ENCODE assay signal across 2 mouse cellular contexts in the genomic region with DNA sequence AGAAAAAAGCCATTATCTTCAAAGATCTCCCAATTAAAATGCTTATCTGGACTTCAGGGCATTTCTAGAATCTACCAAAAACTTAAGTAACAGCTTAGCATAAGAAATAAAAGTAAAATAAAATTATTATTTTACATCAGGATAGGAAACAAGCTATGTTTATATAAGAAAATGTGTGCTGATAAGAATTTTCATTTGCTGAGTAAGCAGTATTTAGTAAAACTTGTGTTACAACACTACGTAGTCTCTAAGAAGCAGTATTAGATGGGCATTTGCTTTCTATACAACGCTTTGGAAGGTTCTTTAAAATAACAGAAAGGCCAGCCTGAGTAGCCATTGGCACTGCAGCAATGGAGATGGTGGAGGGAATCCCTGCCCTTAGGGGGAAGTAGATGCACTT.
TF ChIP-seq lines count a peak whose summit lies in the region.

No protein-coding gene starts in this region.

TF ChIP-seq in CH12.LX, 34 proteins besides CTCF, POLR2A, EP300 and RAD21:
- no peak for TF ChIP-seq TCF12 (IDR thresholded peaks at IDR 0.05; ENCODE audit: low read depth, low read length)
- TF ChIP-seq MAFK (IDR thresholded peaks at IDR 0.05; ENCODE audit: insufficient replicate concordance, low read length): peak; percentile 95
- TF ChIP-seq ZKSCAN1 (IDR thresholded peaks at IDR 0.05; ENCODE audit: borderline replicate concordance, low read depth, low read length): no peak

TF ChIP-seq in ES-E14, 5 proteins besides CTCF, POLR2A, EP300 and RAD21:
- TF ChIP-seq ZNF384 (IDR thresholded peaks at IDR 0.05; ENCODE audit: low read depth, low read length) (no peak), HCFC1 (IDR thresholded peaks at IDR 0.05; ENCODE audit: borderline replicate concordance, insufficient read depth, low read length) (no peak), ZC3H11A (IDR thresholded peaks at IDR 0.05; ENCODE audit: borderline replicate concordance, low read depth, low read length) (no peak), MAFK (IDR thresholded peaks at IDR 0.05; ENCODE audit: insufficient read depth, low read depth, low read length) (peak; percentile 82), CHD2 (IDR thresholded peaks at IDR 0.05; ENCODE audit: low read depth, low read length) (no peak)
